Mouse (Mus musculus): Measurements from ENCODE around the gene Setx. TPM values are rescaled to one million over a fixed set of nuclear protein-coding genes. Genes with fewer than 3 reads are reported as not detected.

Gene Setx
- polyA plus RNA-seq, 1 experiment from 2014 or later, result 15.2 TPM

DNA sequence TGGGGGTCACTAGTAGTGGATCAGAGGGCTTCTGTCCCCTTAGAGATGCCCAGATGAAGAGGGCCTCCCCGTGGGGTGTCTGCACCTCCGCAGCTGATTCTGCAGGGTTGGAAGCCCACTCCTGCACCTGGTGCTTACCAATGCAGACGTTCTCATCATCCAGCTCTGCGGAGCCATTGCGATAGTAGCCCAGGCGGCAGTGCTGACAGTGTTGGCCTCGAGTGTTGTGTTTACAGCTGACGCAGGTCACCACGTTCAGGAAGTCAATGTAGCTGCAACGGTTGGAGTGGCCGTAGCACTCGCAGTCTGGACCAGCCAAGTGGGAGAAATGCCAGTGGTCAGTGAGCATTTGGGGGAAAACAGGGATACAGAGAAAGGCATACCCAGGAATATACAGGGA, 72.9 kb downstream of the Setx start:
- no peak overlapping the region for H3K9ac ChIP-seq
- H3K27me3 ChIP-seq, result peaks cover 32% of the 10 kb centered on the region
- 67% methylated on average over 12 of the region's 12 CpGs for WGBS
- no peak for ATAC-seq (ENCODE audit: insufficient number of reproducible peaks, insufficient read depth, low FRiP score, low TSS enrichment)
- H3K36me3 ChIP-seq, result no peaks in the 10 kb centered on the region
- H3K27ac ChIP-seq, result no peak overlapping the region
- no peaks in the 10 kb centered on the region for H3K9me3 ChIP-seq
- H3K4me3 ChIP-seq, result no peak overlapping the region
- no peak overlapping the region for H3K4me2 ChIP-seq (replicated peaks)
- peaks cover 5% of the 10 kb centered on the region for H3K4me1 ChIP-seq

DNA sequence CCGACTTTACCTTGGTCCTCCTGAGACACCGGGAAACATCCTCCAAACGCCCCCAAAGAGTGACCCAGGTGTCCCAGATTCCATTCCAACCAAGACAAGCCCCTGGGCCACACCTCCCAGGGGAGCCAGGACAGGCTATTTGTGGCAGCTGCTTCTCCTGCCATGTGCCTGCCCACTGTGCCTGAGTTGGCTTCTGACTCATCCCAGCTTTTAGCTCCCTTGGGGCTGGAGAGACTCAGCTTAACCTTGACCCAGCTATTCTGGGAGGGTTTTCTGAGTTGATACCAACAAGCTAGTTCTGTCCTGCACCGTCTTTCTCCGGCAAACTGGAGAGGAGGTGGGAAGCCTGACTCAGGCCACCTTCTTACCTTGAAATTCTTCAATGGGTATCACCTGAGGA, 74.5 kb downstream of the Setx start:
- Histone ChIP-seq H3K27me3 (peaks cover 42% of the 10 kb centered on the region), H3K9me3 (no peaks in the 10 kb centered on the region), H3K4me3 (no peak overlapping the region), H3K9ac (no peak overlapping the region), H3K4me2 (replicated peaks) (no peak overlapping the region), H3K36me3 (no peaks in the 10 kb centered on the region), H3K27ac (no peak overlapping the region), H3K4me1 (peaks cover 5% of the 10 kb centered on the region)
- WGBS, result 81% methylated on average over 5 of the region's 5 CpGs
- no peak for ATAC-seq (ENCODE audit: insufficient number of reproducible peaks, insufficient read depth, low FRiP score, low TSS enrichment)

- no peak for ATAC-seq (ENCODE audit: insufficient number of reproducible peaks, insufficient read depth, low FRiP score, low TSS enrichment)
- Histone ChIP-seq H3K4me1 (peaks cover 2% of the 10 kb centered on the region), H3K36me3 (no peaks in the 10 kb centered on the region), H3K27me3 (peaks cover 38% of the 10 kb centered on the region), H3K4me3 (no peak overlapping the region), H3K9ac (no peak overlapping the region), H3K4me2 (replicated peaks) (no peak overlapping the region), H3K27ac (no peak overlapping the region), H3K9me3 (no peaks in the 10 kb centered on the region)
- 1% methylated on average over 3 of the region's 3 CpGs for WGBS
Measured at GRCm38 (mm10) chr2:29199909-29200308, 75.9 kb downstream of the Setx start.

GRCm38 (mm10) chr2:29201223-29201955, 77.4 kb downstream of the Setx start:
- no peak for ATAC-seq (ENCODE audit: insufficient number of reproducible peaks, insufficient read depth, low FRiP score, low TSS enrichment)
- Histone ChIP-seq H3K9ac (no peak overlapping the region), H3K4me2 (replicated peaks) (no peak overlapping the region), H3K36me3 (no peaks in the 10 kb centered on the region), H3K27me3 (peaks cover 23% of the 10 kb centered on the region), H3K4me3 (no peak overlapping the region), H3K27ac (no peak overlapping the region), H3K9me3 (no peaks in the 10 kb centered on the region), H3K4me1 (no peaks in the 10 kb centered on the region)
- WGBS, result 47% methylated on average over 11 of the region's 11 CpGs

DNA sequence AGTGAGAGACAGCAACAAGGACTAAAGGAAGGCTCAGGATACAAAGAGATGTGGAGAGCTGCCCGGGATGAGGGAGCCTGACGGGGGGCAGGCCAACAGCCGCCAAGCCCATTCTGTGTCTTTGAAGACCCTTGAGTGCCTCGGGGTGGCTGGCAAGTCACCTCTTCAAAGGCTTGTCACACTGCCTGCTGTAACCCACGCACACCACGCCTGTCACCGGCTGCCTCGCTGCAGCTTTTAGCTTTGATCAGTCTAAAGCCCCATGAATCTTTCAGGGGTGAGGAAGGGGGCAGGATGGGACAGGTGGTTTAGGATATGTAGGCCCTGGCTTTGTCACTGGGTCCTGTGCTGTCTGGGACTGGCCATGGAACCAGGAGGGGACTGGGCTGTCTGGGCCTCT, 82.2 kb downstream of the Setx start:
- 40% methylated on average over 8 of the region's 8 CpGs for WGBS
- H3K4me2 ChIP-seq (replicated peaks), result no peak overlapping the region

GRCm38 (mm10) chr2:29216286-29217012, 92.5 kb downstream of the Setx start:
- no peak overlapping the region for H3K27ac ChIP-seq
- H3K4me1 ChIP-seq, result no peaks in the 10 kb centered on the region
- no peaks in the 10 kb centered on the region for H3K27me3 ChIP-seq
- no peak overlapping the region for H3K4me2 ChIP-seq (replicated peaks)
- H3K9ac ChIP-seq, result no peak overlapping the region
- no peaks in the 10 kb centered on the region for H3K9me3 ChIP-seq
- WGBS, result 43% methylated on average over 8 of the region's 8 CpGs
- no peaks in the 10 kb centered on the region for H3K36me3 ChIP-seq
- no peak overlapping the region for H3K4me3 ChIP-seq
- ATAC-seq (ENCODE audit: insufficient number of reproducible peaks, insufficient read depth, low FRiP score, low TSS enrichment), result no peak

More for the DNA sequence above, 82.2 kb downstream of the Setx start:
- H3K9me3 ChIP-seq, result no peaks in the 10 kb centered on the region
- H3K9ac ChIP-seq, result no peak overlapping the region
- peaks cover 9% of the 10 kb centered on the region for H3K27me3 ChIP-seq
- H3K4me1 ChIP-seq, result no peaks in the 10 kb centered on the region
- no peak for ATAC-seq (ENCODE audit: insufficient number of reproducible peaks, insufficient read depth, low FRiP score, low TSS enrichment)
- no peak overlapping the region for H3K4me3 ChIP-seq
- no peaks in the 10 kb centered on the region for H3K36me3 ChIP-seq
- no peak overlapping the region for H3K27ac ChIP-seq

DNA sequence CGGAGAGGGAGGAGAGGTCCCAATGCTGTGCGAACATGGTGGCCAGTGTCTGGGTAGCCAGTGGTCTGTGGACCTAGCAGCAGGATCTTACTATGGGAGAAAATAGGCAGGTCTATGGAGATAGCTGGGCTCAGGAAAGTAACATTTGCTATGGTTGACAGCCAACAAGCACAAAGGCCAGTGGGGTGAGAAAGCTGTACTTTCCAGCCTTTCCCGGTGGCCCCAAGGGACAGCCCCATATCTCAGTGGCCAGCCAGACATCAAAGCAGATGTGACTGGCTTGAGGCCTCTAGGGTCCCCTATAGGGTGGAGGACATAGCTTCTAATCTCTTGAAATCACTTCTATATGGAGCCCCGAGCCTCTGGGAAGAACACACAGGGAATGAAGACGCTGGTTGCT, 93.1 kb downstream of the Setx start:
- WGBS, result 85% methylated on average over 5 of the region's 5 CpGs
- H3K4me3 ChIP-seq, result no peak overlapping the region
- no peaks in the 10 kb centered on the region for H3K36me3 ChIP-seq
- no peaks in the 10 kb centered on the region for H3K4me1 ChIP-seq
- H3K9me3 ChIP-seq, result no peaks in the 10 kb centered on the region
- no peak overlapping the region for H3K27ac ChIP-seq
- H3K27me3 ChIP-seq, result no peaks in the 10 kb centered on the region
- H3K4me2 ChIP-seq (replicated peaks), result no peak overlapping the region
- no peak overlapping the region for H3K9ac ChIP-seq
- no peak for ATAC-seq (ENCODE audit: insufficient number of reproducible peaks, insufficient read depth, low FRiP score, low TSS enrichment)

GRCm38 (mm10) chr2:29217897-29218296, 93.9 kb downstream of the Setx start:
- WGBS, result 74% methylated on average over 10 of the region's 10 CpGs
- no peaks in the 10 kb centered on the region for H3K36me3 ChIP-seq
- H3K4me1 ChIP-seq, result peaks cover 4% of the 10 kb centered on the region; the same call in 1 of the 2 replicates
- H3K27me3 ChIP-seq, result no peaks in the 10 kb centered on the region
- no peaks in the 10 kb centered on the region for H3K9me3 ChIP-seq
- no peak overlapping the region for H3K4me2 ChIP-seq (replicated peaks)
- no peak overlapping the region for H3K4me3 ChIP-seq
- H3K27ac ChIP-seq, result no peak overlapping the region
- no peak overlapping the region for H3K9ac ChIP-seq
- ATAC-seq (ENCODE audit: insufficient number of reproducible peaks, insufficient read depth, low FRiP score, low TSS enrichment), result no peak

DNA sequence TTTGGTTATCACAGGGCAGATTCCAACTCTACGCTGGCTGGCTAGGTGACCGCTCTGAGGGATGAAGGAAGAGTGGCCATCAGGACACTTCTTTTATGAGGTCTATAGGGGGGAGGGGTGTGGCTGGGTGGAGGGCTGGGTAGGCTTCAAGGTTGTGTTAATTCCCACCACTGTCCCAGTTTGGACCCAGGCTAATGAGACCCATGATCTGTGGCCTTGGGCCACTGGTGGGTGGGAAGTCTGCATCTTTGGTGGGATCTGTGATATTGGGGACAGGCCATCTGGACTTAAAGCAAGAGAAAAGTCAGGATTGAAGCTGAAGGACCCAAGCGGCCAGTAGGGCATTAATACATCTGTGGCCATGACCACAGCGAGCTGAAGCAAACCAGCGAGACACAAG, 94.8 kb downstream of the Setx start:
- no peaks in the 10 kb centered on the region for H3K27me3 ChIP-seq
- 88% methylated on average over 5 of the region's 5 CpGs for WGBS
- peaks cover 4% of the 10 kb centered on the region; the same call in 1 of the 2 replicates for H3K4me1 ChIP-seq
- H3K9ac ChIP-seq, result no peak overlapping the region
- no peaks in the 10 kb centered on the region for H3K9me3 ChIP-seq
- no peak overlapping the region for H3K4me2 ChIP-seq (replicated peaks)
- H3K4me3 ChIP-seq, result no peak overlapping the region
- H3K27ac ChIP-seq, result no peak overlapping the region
- H3K36me3 ChIP-seq, result no peaks in the 10 kb centered on the region
- no peak for ATAC-seq (ENCODE audit: insufficient number of reproducible peaks, insufficient read depth, low FRiP score, low TSS enrichment)

DNA sequence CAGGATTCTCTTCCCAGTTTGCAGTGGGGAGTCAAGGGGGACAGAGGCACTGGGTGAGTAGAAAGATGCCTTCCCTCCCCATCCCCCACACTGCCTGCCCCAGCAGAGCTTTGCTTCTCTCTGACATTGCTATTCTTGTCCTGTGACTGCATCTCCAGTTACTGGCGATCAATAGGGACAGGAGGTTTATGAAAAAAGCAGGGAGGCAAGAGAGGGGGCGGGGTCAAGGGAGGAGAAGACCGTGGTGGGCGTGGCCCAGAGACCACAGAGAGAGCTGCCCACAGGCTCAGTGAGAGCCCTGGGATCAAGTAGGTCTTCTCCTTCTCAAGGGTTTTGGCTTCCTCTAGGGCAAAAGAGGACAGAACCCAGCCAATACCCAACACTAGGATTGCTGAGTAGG, 98.3 kb downstream of the Setx start:
- Histone ChIP-seq H3K36me3 (no peaks in the 10 kb centered on the region), H3K4me3 (no peak overlapping the region), H3K4me2 (replicated peaks) (no peak overlapping the region), H3K4me1 (peaks cover 4% of the 10 kb centered on the region; the same call in 1 of the 2 replicates), H3K9ac (no peak overlapping the region), H3K27me3 (no peaks in the 10 kb centered on the region), H3K9me3 (no peaks in the 10 kb centered on the region), H3K27ac (no peak overlapping the region)
- WGBS, result 7% methylated on average over 4 of the region's 4 CpGs
- ATAC-seq (ENCODE audit: insufficient number of reproducible peaks, insufficient read depth, low FRiP score, low TSS enrichment), result no peak

GRCm38 (mm10) chr2:29223591-29224262, 99.7 kb downstream of the Setx start:
- H3K4me2 ChIP-seq (replicated peaks), result no peak overlapping the region
- peaks cover 4% of the 10 kb centered on the region; the same call in 1 of the 2 replicates for H3K4me1 ChIP-seq
- no peaks in the 10 kb centered on the region for H3K36me3 ChIP-seq
- no peak for ATAC-seq (ENCODE audit: insufficient number of reproducible peaks, insufficient read depth, low FRiP score, low TSS enrichment)
- no peak overlapping the region for H3K27ac ChIP-seq
- no peak overlapping the region for H3K4me3 ChIP-seq
- H3K9ac ChIP-seq, result no peak overlapping the region
- H3K9me3 ChIP-seq, result no peaks in the 10 kb centered on the region
- 37% methylated on average over 7 of the region's 7 CpGs for WGBS
- H3K27me3 ChIP-seq, result no peaks in the 10 kb centered on the region

- no peaks in the 10 kb centered on the region for H3K9me3 ChIP-seq
- H3K27me3 ChIP-seq, result no peaks in the 10 kb centered on the region
- H3K27ac ChIP-seq, result no peak overlapping the region
- ATAC-seq (ENCODE audit: insufficient number of reproducible peaks, insufficient read depth, low FRiP score, low TSS enrichment), result no peak
- no peak overlapping the region for H3K9ac ChIP-seq
- WGBS, result 73% methylated on average over 4 of the region's 4 CpGs
- no peak overlapping the region for H3K4me2 ChIP-seq (replicated peaks)
- no peak overlapping the region for H3K4me3 ChIP-seq
- H3K36me3 ChIP-seq, result no peaks in the 10 kb centered on the region
- peaks cover 4% of the 10 kb centered on the region; the same call in 1 of the 2 replicates for H3K4me1 ChIP-seq
Measured at GRCm38 (mm10) chr2:29226671-29227070, 102.7 kb downstream of the Setx start.
